Mouse (Mus musculus) stomach, embryonic 16.5 days (tissue): ENCODE data around the gene Ap3b1. TPM values are rescaled to one million over a fixed set of nuclear protein-coding genes. Genes with fewer than 3 reads are reported as not detected.

ENCODE experiments used
- ATAC-seq: fragments of 200-750 bp; cut with Nextera tagmentation; 2 replicates; pipeline ENCODE4 v1.8.0; 2017; ENCODE audit warnings: moderate number of reproducible peaks, moderate TSS enrichment; ENCODE audit not compliant: insufficient read depth, low FRiP score
- H3K27ac ChIP-seq: fragments of 300-500 bp; sonication (generic); 2 replicates; pipeline ENCODE4 v1.5.1; 2014; ENCODE audit warnings: low read length
- H3K27me3 ChIP-seq: fragments of 300-500 bp; sonication (generic); 2 replicates; pipeline ENCODE4 v1.6.1; 2014; ENCODE audit warnings: low read length, control low read depth, mixed read lengths; ENCODE audit not compliant: control insufficient read depth, insufficient read depth
- H3K36me3 ChIP-seq: fragments of 300-500 bp; sonication (generic); 2 replicates; pipeline ENCODE4 v1.6.1; 2014; ENCODE audit warnings: low read length; ENCODE audit not compliant: control insufficient read depth, insufficient read depth
- H3K4me1 ChIP-seq: fragments of 300-500 bp; sonication (generic); 2 replicates; pipeline ENCODE4 v1.6.1; 2014; ENCODE audit warnings: low read length, control low read depth, mixed read lengths; ENCODE audit not compliant: control insufficient read depth, insufficient read depth
- H3K4me2 ChIP-seq: fragments of 300-500 bp; sonication (generic); 2 replicates; pipeline ENCODE4 v1.6.1; 2014; ENCODE audit warnings: low read depth, low read length, mixed read lengths
- H3K4me3 ChIP-seq: fragments of 300-500 bp; sonication (generic); replicated peaks from 2 replicates; pipeline ENCODE4 v1.5.1; 2014; ENCODE audit warnings: mild to moderate bottlenecking, low read length
- H3K9ac ChIP-seq: fragments of 300-500 bp; sonication (generic); 2 replicates; pipeline ENCODE4 v1.6.1; 2014; ENCODE audit warnings: low read length
- H3K9me3 ChIP-seq: fragments of 300-500 bp; sonication (generic); replicated peaks from 2 replicates; pipeline ENCODE4 v1.6.1; 2016; ENCODE audit warnings: low read length, control low read depth; ENCODE audit not compliant: control insufficient read depth
- WGBS: fragments of 180-500 bp; shearing (Covaris S2); extraction: QIAGEN DNeasy Blood & Tissue Kit; methylation state at CpG from one replicate; pipeline ENCODE4 v1.1.7; 2014; 5-methylcytosine and 5-hydroxymethylcytosine counted together
- polyA plus RNA-seq: library from polyadenylated mRNA; unstranded; fragments of >200 nt; fragmentation: Nextera tagmentation; extraction: Ambion mirVana; gene quantifications from 2 replicates; pipeline ENCODE4 v1.2.1, GENCODE M21; 2015

Ap3b1 gene
- polyA plus RNA-seq, 1 experiment from 2014 or later, result 47.3 TPM

DNA sequence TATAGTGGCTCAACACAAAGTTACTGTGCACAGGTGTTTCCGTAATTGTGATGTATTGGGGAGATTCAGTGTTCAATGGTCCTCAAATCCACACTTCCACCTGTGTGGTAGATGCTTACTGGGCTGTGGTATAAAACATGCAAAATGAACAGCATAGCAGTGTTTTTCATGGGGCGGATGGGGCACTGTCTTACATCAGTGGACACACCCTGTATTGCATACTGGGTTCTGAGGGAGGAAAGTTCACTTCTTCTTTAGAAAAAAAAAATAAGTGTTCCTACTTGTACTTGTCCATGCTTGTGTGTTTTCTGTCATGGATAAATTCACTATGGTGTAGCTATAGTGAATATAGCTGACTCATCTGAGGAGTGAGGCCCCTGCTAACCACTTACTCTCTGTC is 70.8 kb downstream of the Ap3b1 start:
- no peak for ATAC-seq
- Histone ChIP-seq H3K9ac (no peak overlapping the region), H3K27ac (no peak overlapping the region), H3K4me3 (no peak overlapping the region), H3K27me3 (no peaks in the 10 kb centered on the region), H3K4me2 (no peak overlapping the region), H3K4me1 (no peaks in the 10 kb centered on the region), H3K9me3 (no peaks in the 10 kb centered on the region), H3K36me3 (peaks cover 4% of the 10 kb centered on the region; the same call in 1 of the 2 replicates)
- whole genome bisulfite sequencing, result 89% methylated on average over 2 of the region's 2 CpGs

DNA sequence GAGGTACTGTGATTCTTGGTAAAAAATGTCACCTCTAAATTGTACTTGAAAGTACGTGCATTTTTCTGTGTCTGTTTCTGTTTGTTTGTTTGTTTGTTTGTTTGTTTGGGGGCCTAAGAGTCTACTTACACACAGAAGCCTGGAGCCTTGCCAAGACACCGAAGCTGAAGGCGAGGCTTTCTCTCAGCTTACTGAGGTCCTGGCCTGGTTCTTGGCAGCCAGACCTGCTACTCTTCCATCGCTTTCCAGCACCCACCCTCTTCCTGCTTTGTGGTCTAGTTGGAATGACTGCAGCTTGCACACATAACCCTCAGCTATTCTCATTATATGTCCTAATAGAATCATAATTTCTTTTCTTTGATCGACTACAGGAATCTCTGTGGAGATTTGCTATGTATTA is 80.6 kb downstream of the Ap3b1 start:
- Histone ChIP-seq H3K36me3 (peaks cover 8% of the 10 kb centered on the region; the same call in 1 of the 2 replicates), H3K27ac (no peak overlapping the region), H3K4me1 (peaks cover 6% of the 10 kb centered on the region; the same call in 1 of the 2 replicates), H3K9ac (no peak overlapping the region), H3K9me3 (no peaks in the 10 kb centered on the region), H3K4me3 (no peak overlapping the region), H3K4me2 (no peak overlapping the region), H3K27me3 (no peaks in the 10 kb centered on the region)
- WGBS, result 60% methylated on average over 5 of the region's 5 CpGs
- ATAC-seq, result no peak

DNA sequence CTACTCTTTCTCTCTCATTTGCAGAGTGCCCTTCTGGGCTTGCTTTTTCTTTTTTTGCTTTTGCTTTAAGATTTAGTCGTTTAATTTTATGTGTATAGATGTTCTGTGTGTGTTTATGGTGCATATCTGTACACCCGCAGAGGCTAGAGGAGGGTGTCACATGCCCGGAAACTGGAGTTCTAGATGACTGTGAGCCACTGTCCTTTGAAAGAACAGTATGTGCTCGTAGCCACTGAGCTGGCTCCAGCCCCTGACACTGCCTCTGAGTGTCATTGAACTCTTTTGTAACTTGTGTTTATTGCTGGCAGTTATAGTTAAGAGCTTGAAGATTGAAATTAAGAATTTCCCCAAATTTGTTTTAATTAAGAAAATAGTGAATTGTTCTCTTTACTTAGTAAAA is 82.4 kb downstream of the Ap3b1 start:
- 74% methylated on average over 4 of the region's 4 CpGs for WGBS
- peaks cover 6% of the 10 kb centered on the region; the same call in 1 of the 2 replicates for H3K4me1 ChIP-seq
- no peak for ATAC-seq
- H3K9ac ChIP-seq, result no peak overlapping the region
- no peak overlapping the region for H3K4me3 ChIP-seq
- peaks cover 8% of the 10 kb centered on the region; the same call in 1 of the 2 replicates for H3K36me3 ChIP-seq
- no peak overlapping the region for H3K4me2 ChIP-seq
- H3K9me3 ChIP-seq, result no peaks in the 10 kb centered on the region
- no peaks in the 10 kb centered on the region for H3K27me3 ChIP-seq
- H3K27ac ChIP-seq, result no peak overlapping the region

DNA sequence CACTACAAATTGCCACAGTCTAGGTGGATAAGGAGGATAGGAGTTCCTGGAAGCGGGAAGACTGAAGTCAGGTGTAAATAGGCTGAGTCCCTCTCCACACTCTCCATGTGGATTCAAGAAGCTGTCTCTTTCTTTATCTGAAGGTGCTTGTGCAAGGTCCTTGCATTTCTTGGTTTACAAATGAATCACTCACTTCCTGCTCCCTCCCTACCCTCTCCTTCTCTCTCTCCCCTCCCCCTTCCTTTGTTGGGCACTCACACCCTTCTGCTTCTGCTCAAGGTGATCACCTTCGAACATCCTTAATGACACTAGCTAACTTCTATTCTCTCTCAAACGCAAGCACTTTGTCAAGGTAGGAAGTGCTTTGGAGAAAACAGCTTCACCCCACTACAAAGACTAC is 84.7 kb downstream of the Ap3b1 start:
- no peak overlapping the region for H3K4me3 ChIP-seq
- no peak overlapping the region for H3K9ac ChIP-seq
- H3K4me2 ChIP-seq, result no peak overlapping the region
- ATAC-seq, result no peak
- H3K4me1 ChIP-seq, result peaks cover 6% of the 10 kb centered on the region; the same call in 1 of the 2 replicates
- peaks cover 16% of the 10 kb centered on the region; the same call in 1 of the 2 replicates for H3K36me3 ChIP-seq
- no peaks in the 10 kb centered on the region for H3K9me3 ChIP-seq
- H3K27me3 ChIP-seq, result no peaks in the 10 kb centered on the region
- no peak overlapping the region for H3K27ac ChIP-seq
- WGBS, result 57% methylated on average over 3 of the region's 3 CpGs

DNA sequence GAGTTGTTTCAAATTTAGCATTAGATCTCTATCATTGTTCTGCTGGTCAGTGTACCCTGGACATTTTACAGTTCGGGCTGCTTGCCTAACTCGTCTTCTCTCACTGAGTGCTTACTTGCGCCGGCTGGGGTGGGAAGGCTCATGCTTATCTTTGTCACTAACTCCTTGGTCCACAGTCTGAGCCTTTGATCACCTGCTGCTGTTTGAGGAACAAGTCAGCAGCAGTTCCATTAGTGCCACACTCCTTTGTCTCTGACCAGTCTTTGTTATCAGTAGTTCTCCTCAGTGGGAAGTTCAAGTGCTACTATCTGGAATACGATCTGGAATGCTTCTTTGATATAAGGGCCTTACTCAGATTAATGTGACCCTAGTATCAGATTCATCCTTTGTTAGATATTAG is 86.3 kb downstream of the Ap3b1 start:
- Histone ChIP-seq H3K4me3 (no peak overlapping the region), H3K9ac (no peak overlapping the region), H3K4me2 (no peak overlapping the region), H3K4me1 (0 out of 2 replicates have a peak, but pooled peaks cover 3% of the 10 kb centered on the region), H3K36me3 (peaks cover 16% of the 10 kb centered on the region; the same call in 1 of the 2 replicates), H3K27me3 (no peaks in the 10 kb centered on the region), H3K27ac (no peak overlapping the region), H3K9me3 (no peaks in the 10 kb centered on the region)
- peak; percentile 66; the same call in 1 of the 2 replicates for ATAC-seq
- 51% methylated on average over 5 of the region's 5 CpGs for WGBS

DNA sequence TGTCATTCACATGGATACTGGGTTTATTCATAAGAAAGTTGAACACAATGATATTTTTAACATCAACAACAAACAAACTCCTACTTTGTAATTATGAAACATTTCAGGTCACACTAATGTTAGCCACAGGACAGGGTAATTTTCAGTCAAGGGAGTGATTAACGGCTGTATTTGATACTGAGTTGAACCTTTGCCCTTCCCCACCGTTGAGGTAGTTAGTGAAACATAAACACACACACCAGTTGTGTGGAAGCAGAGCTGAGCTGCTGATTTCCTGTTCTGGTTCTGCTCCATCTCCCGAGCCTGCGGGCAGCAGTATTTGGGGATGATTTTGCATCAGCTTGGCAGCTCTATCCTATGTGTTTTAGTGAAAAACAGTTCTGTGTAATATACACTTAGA is 88.2 kb downstream of the Ap3b1 start:
- Histone ChIP-seq H3K4me2 (no peak overlapping the region), H3K9me3 (no peaks in the 10 kb centered on the region), H3K4me1 (0 out of 2 replicates have a peak, but pooled peaks cover 3% of the 10 kb centered on the region), H3K9ac (no peak overlapping the region), H3K27me3 (no peaks in the 10 kb centered on the region), H3K36me3 (0 out of 2 replicates have a peak, but pooled peaks cover 8% of the 10 kb centered on the region), H3K27ac (no peak overlapping the region), H3K4me3 (no peak overlapping the region)
- ATAC-seq, result no peak
- WGBS, result 24% methylated on average over 4 of the region's 4 CpGs

DNA sequence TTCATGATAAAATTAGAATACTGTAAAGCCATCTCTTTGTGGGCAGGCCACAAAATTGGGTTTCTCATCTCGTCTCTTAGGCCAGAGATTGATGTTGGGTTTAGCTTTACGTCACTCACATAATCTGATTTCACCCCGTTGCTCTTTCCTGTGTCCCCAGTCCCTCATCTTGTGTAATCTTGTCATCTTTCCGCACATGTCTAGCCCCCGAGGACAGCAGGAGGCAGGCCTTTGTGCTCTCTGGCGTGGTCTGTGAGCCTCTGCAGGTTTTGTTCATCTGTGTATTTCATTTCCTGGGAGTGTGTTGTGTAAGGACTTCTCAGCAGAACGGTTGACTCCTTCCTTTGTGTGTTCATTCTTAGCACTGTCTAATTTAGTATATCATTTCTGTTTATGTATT is 90.8 kb downstream of the Ap3b1 start:
- Histone ChIP-seq H3K9ac (no peak overlapping the region), H3K27ac (no peak overlapping the region), H3K27me3 (no peaks in the 10 kb centered on the region), H3K36me3 (0 out of 2 replicates have a peak, but pooled peaks cover 8% of the 10 kb centered on the region), H3K4me1 (no peaks in the 10 kb centered on the region), H3K4me2 (no peak overlapping the region), H3K4me3 (no peak overlapping the region), H3K9me3 (no peaks in the 10 kb centered on the region)
- ATAC-seq, result no peak
- 68% methylated on average over 7 of the region's 7 CpGs for WGBS

DNA sequence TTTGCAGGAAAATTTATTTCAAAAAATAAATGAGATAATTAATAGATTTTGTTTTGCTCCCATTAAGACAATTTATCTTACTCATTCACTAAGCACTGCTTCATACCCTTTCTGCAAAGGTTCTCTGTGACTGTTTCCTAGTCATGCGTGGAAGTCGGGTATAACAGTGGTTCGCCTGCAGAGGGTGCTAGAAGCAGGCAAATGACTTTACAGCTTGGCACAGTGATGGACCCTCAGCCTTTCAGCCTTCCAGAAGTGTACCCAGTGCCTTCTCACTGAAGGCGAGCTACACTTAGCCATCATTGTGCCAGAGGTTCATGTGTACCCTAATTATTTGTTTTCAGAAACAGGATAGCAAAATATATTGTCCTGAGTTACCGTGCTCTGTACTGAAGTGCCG is 92.5 kb downstream of the Ap3b1 start:
- Histone ChIP-seq H3K9ac (no peak overlapping the region), H3K27ac (no peak overlapping the region), H3K4me1 (no peaks in the 10 kb centered on the region), H3K27me3 (no peaks in the 10 kb centered on the region), H3K4me2 (no peak overlapping the region), H3K9me3 (no peaks in the 10 kb centered on the region), H3K36me3 (0 out of 2 replicates have a peak, but pooled peaks cover 8% of the 10 kb centered on the region), H3K4me3 (no peak overlapping the region)
- ATAC-seq, result no peak
- WGBS, result 65% methylated on average over 6 of the region's 6 CpGs

DNA sequence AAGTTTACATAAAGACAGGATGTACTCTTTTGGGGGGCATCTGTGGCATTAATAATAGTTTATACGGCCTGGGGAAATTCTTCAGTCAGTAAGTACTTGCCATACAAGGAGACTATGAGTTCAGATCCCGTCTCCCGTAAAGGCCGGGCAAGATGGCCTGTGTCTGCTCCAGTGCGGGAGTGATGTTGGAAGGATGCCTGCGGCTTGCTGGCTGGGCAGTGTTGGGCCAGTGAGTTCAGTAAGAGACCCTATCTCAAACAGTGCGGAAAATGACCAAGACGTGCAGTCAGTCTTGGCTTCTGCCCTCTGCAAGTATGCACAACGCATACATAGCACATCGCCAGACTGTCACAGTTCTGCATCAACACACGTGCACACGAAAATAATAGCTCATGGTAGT is 95.4 kb downstream of the Ap3b1 start:
- H3K4me1 ChIP-seq, result no peaks in the 10 kb centered on the region
- no peaks in the 10 kb centered on the region for H3K27me3 ChIP-seq
- no peak for ATAC-seq
- no peaks in the 10 kb centered on the region for H3K36me3 ChIP-seq
- H3K9ac ChIP-seq, result no peak overlapping the region
- no peak overlapping the region for H3K27ac ChIP-seq
- H3K4me2 ChIP-seq, result no peak overlapping the region
- WGBS, result 78% methylated on average over 12 of the region's 12 CpGs
- no peaks in the 10 kb centered on the region for H3K9me3 ChIP-seq
- H3K4me3 ChIP-seq, result no peak overlapping the region
